ENCODE assay signal across 8 mouse cellular contexts in genomic region chr19:5487768-5488550, GRCm38 (mm10). TPM values are rescaled to one million over a fixed set of nuclear protein-coding genes. Genes with fewer than 3 reads are reported as not detected.
A peak's percentile ranks its signal among the peaks of the same experiment; 100 is the strongest.
DNase-seq lines count a peak whose midpoint lies in the region; ATAC-seq and TF ChIP-seq lines count a peak whose summit lies in the region.

TSS of gene Mus81 (minus strand) at chr19:5488402.

- peak; percentile 58; the same call in 1 of the 2 replicates for ATAC-seq in heart, embryonic 13.5 days (ENCODE audit: extremely low read depth, insufficient number of reproducible peaks, low FRiP score, low TSS enrichment)
- ATAC-seq in liver, embryonic 12.5 days, result peak; percentile 75
- ATAC-seq in stomach, embryonic 15.5 days (ENCODE audit: insufficient read depth, low FRiP score, low read depth), result peak; percentile 76

- peak within 1 kb of the TSS; percentile 100 for H3K4me3 ChIP-seq in heart, embryonic 13.5 days
- H3K4me3 ChIP-seq in liver, embryonic 12.5 days, result peak within 1 kb of the TSS; percentile 99
- H3K4me3 ChIP-seq in stomach, embryonic 15.5 days (replicated peaks), result peak within 1 kb of the TSS; percentile 63

- under 1% methylated on average over 39 of the region's 39 CpGs for WGBS in heart, embryonic 13.5 days
- under 1% methylated on average over 39 of the region's 39 CpGs for WGBS in liver, embryonic 12.5 days (ENCODE audit: insufficient replicate concordance)
- WGBS in stomach, embryonic 15.5 days, result under 1% methylated on average over 39 of the region's 39 CpGs

- TF ChIP-seq POLR2A in brain, embryonic 14.5 days (IDR thresholded peaks at IDR 0.05; ENCODE audit: borderline replicate concordance, extremely low read depth, insufficient read depth, insufficient read length, poor library complexity, severe bottlenecking), result peak; percentile 49; the same call in 1 of the 2 replicates

- H3K9ac ChIP-seq in heart, embryonic 13.5 days, result peak within 1 kb of the TSS; percentile 88
- peak within 1 kb of the TSS; percentile 99 for H3K9ac ChIP-seq in liver, embryonic 12.5 days
- peak within 1 kb of the TSS; percentile 58 for H3K9ac ChIP-seq in stomach, embryonic 15.5 days

- H3K36me3 ChIP-seq in heart, embryonic 13.5 days, result peaks cover 51% of the 10 kb centered on the region
- peaks cover 47% of the 10 kb centered on the region for H3K36me3 ChIP-seq in liver, embryonic 12.5 days
- H3K36me3 ChIP-seq in stomach, embryonic 15.5 days, result peaks cover 25% of the 10 kb centered on the region

- TF ChIP-seq CTCF in brain, embryonic 14.5 days (IDR thresholded peaks at IDR 0.05; ENCODE audit: borderline replicate concordance, extremely low read depth, insufficient read depth, insufficient read length), result peak; percentile 89

- H3K27ac ChIP-seq in heart, embryonic 13.5 days (replicated peaks), result peak within 1 kb of the TSS; percentile 99
- H3K27ac ChIP-seq in liver, embryonic 12.5 days, result peak within 1 kb of the TSS; percentile 100
- H3K27ac ChIP-seq in stomach, embryonic 15.5 days, result peak within 1 kb of the TSS; percentile 100

- H3K4me1 ChIP-seq in heart, embryonic 13.5 days, result peaks cover 40% of the 10 kb centered on the region
- peaks cover 54% of the 10 kb centered on the region for H3K4me1 ChIP-seq in liver, embryonic 12.5 days
- H3K4me1 ChIP-seq in stomach, embryonic 15.5 days, result peaks cover 30% of the 10 kb centered on the region

- H3K27me3 ChIP-seq in heart, embryonic 13.5 days (replicated peaks), result no peaks in the 10 kb centered on the region
- no peaks in the 10 kb centered on the region for H3K27me3 ChIP-seq in liver, embryonic 12.5 days (replicated peaks)
- no peaks in the 10 kb centered on the region for H3K27me3 ChIP-seq in stomach, embryonic 15.5 days (replicated peaks)

- no peaks in the 10 kb centered on the region for H3K9me3 ChIP-seq in heart, embryonic 13.5 days
- H3K9me3 ChIP-seq in liver, embryonic 12.5 days (replicated peaks), result no peaks in the 10 kb centered on the region
- no peaks in the 10 kb centered on the region for H3K9me3 ChIP-seq in stomach, embryonic 15.5 days

- peak; percentile 95 for DNase-seq in CD4-positive helper T cell, adult 2 months (ENCODE audit: low read depth, low spot score)
- peak; percentile 97 for DNase-seq in brain, embryonic 14.5 days (ENCODE audit: low read depth)
- DNase-seq in fat pad, adult 2 months (ENCODE audit: extremely low read depth, low read depth, low spot score), result peak; percentile 74
- DNase-seq in kidney, postnatal 10 days, result peak; percentile 98
- DNase-seq in natural killer cell, adult 2 months (ENCODE audit: low spot score in 2 of 2), result peak; percentile 97

- peak within 1 kb of the TSS; percentile 91 for H3K4me2 ChIP-seq in heart, embryonic 13.5 days
- H3K4me2 ChIP-seq in liver, embryonic 12.5 days, result peak within 1 kb of the TSS; percentile 94
- peak within 1 kb of the TSS; percentile 90 for H3K4me2 ChIP-seq in stomach, embryonic 15.5 days

RNA-seq across cellular contexts. Expression of gene Mus81, which starts in this region (rescaled TPM):
- polyA plus RNA-seq in brain, embryonic 14.5 days (2012; rRNA removed), result 46.4 and 73.2 TPM in 2 replicates
- 36.8 and 38.9 TPM in 2 replicates for polyA plus RNA-seq in heart, embryonic 13.5 days (2015; fragmentation: Nextera tagmentation; extraction: Ambion mirVana)
- polyA plus RNA-seq in liver, embryonic 12.5 days (2016; fragmentation: Nextera tagmentation; extraction: Ambion mirVana), result 22.2 and 22.9 TPM in 2 replicates
- 35.6 and 36.3 TPM in 2 replicates for polyA plus RNA-seq in stomach, embryonic 15.5 days (2015; fragmentation: Nextera tagmentation; extraction: Ambion mirVana)

Comparison
In these comparisons a context has a peak if more than half of its experiments do, and no peak if none do; other contexts are left out.
1. Peak in every context shown above with its lines: DNase-seq, ATAC-seq, H3K4me3 ChIP-seq and H3K27ac ChIP-seq.